Mouse (Mus musculus) C2C12 (cell line): Measurements from ENCODE around the gene Gm17581.

Source experiments
- CTCF ChIP-seq: IDR thresholded peaks from one replicate; pipeline ENCODE4 v1.5.1; 2011; ENCODE audit not compliant: control insufficient read depth, insufficient read depth, insufficient read length
- MAX ChIP-seq: IDR thresholded peaks from one replicate; pipeline ENCODE4 v1.6.1; 2011; ENCODE audit warnings: mild to moderate bottlenecking, control low read depth
- MYOD1 ChIP-seq: IDR thresholded peaks from one replicate; pipeline ENCODE4 v1.6.1; 2011; ENCODE audit warnings: low read depth; ENCODE audit not compliant: control insufficient read depth, insufficient read length
- MYOG ChIP-seq: IDR thresholded peaks from one replicate; pipeline ENCODE4 v1.6.1; 2011; ENCODE audit not compliant: control insufficient read depth, insufficient read length; ENCODE audit errors: extremely low read depth
- USF1 ChIP-seq: IDR thresholded peaks from one replicate; pipeline ENCODE4 v1.6.1; 2011; ENCODE audit warnings: low read depth, mild to moderate bottlenecking, control low read depth, moderate library complexity

DNA sequence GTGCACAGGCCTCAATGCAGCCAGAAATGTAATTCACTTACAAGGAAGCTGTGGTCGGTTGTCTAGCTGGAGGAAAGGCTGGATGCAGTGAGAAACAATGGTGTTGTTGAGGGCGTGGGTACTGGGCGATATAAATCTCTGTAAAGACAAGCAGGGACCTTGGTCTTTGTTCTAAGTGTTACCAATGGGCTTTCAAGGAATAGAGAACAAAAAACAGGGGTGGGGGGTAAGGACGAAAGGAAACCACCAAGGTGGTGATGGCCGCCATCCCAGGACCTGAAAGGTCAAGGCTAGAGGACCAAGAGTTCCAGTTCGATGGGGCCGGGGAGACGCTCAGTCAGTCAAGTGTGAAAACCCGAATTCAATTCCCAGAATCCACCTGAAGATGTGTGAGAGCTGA lies 2.1 kb upstream of the Gm17581 start:
- TF ChIP-seq CTCF (no peak), USF1 (no peak), MYOG (no peak), MAX (no peak), MYOD1 (no peak)
